Mouse (Mus musculus): ENCODE measurements around the gene Tapbp. TPM values are rescaled to one million over a fixed set of nuclear protein-coding genes. Genes with fewer than 3 reads are reported as not detected.

The Tapbp gene
- 13.9 and 20.8 TPM in 2 replicates for polyA plus RNA-seq (2012; rRNA removed)

DNA sequence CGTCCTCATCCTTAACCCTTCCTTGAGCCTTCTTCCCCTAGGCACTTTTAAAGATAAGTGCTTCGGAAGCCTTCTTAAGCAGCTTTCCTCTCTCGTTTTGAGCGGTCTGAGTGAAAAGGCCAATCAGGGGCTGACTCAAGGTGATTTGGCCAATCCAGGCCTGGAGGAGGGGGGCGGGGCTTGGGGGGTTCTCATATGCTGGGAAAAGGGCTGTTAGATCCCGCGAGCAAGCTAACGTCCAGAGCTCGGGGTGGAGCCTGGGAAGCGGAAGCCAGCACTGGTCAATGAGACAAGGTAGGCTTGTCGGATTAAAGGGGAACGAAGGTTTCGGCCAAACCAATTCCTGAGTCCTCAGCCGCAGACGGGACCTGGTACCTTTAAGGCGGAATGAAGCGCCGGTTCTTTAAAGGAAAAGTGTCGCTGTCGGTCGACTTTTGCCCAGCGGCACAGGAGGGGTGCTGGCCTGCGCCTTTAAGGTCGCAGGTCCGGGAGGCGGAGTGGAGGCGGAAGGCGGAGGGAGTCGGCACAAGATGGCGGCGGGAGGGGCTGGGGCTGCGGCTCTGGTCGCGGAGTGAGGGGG is at the start of gene Tapbp, which contains the start of gene Zbtb22:
Tapbp (plus strand) TSS at position 229 of the 580 bp plus-strand sequence.
Zbtb22 (plus strand) TSS at position 234 of the 580 bp plus-strand sequence.

GRCm38 (mm10) chr17:33873537-33873936 is 42.2 kb upstream of the Tapbp start, which contains the start of gene Gm7029:
Gene Gm7029, plus strand, starts transcription at chr17:33873837.

GRCm38 (mm10) chr17:33890533-33891059 is 25.1 kb upstream of the Tapbp start, which contains the start of gene Kifc1:
Gene Kifc1, minus strand, starts transcription at chr17:33890661.

GRCm38 (mm10) chr17:33904835-33905234 is 10.9 kb upstream of the Tapbp start, which contains the start of gene Platr17:
Gene Platr17, plus strand, starts transcription at chr17:33905135.

GRCm38 (mm10) chr17:33909077-33909868 is 6.4 kb upstream of the Tapbp start, which contains the start of gene Daxx:
Gene Daxx, plus strand, starts transcription at chr17:33909414.

DNA sequence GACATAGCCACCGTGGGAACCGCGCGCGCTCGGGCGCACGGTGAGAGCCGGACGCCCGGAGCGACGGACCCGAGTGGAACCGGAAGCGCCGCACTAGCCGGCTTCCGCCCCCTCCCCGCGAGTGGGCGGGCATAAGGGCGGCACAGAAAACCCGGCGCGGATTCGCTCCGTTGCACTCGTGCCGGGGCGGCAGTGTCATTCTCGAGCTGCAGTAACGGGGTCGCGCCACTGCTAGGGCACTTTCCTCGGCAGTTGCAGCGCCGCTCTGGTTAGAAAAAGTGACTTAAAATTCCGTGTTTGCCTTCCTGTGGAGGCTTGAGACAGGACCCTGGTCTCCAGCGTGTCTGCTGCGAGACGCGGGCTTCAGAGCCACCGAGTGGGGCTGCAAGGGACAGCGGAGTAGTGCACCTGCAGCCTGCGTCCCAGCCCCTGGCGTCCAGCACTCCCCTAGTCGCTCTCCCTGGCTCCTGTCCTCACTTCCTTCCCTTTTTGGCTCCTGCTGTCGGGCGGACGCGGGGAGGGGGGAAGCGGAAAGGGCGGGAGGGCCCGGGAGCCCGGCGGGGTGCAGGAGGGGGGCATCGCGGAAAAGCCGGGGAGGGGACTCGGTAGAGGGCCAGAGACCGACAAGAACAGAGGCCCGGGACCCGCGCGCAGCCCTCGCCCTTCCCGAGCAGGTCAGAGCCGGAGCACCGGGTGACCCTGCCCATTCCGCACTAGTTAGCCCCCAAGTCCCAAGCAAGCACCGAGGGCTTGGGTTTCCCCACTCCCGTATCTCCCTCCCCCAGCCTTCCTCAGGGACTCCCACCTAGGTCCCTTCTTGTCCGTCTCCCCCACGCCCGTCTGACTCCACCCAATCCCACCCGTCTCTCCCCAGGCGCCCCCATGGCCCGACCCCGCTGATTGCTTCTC is 13.9 kb downstream of the Tapbp start, which contains the start of gene Rgl2:
Rgl2 (plus strand) TSS at position 173 of the 909 bp plus-strand sequence.

GRCm38 (mm10) chr17:33940206-33940805 is 24.6 kb downstream of the Tapbp start, which contains the start of the genes Pfdn6 and Wdr46:
Gene Pfdn6, minus strand, starts transcription at chr17:33940343.
Gene Wdr46, plus strand, starts transcription at chr17:33940660.

GRCm38 (mm10) chr17:33951021-33951946 is 35.6 kb downstream of the Tapbp start, which contains the start of gene B3galt4:
Gene B3galt4, minus strand, starts transcription at chr17:33951488.

DNA sequence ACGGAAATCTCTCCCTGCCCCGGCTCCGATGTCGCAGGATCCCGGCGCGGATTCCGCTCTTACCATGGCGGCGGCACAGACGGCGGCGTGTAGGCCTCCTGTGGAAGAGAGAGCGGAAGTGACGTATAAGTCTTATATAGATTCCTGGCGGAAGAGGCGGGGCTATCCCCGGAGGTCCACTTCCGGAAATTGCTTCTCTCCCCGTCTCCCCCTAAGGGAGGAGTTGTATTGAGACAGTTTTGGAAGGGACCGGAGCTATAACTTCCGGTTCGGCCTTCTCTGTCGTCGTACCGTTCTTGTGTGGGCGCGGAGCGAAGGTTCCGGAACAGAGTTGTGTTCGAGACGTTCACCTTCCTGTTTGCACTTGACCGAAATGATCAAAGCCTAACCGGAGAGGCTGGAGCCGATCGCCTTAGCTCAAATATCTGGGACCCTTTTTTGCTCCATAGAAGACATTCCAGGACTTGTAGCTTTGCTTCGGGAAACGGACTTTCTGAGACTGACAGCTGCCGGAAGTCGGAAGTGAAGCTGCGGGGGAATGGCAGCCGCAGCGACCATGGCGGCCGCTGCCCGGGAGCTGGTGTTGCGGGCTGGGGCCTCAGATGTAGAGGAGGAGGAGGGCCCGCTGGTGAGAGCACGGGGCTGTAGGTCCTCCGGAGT is 40.0 kb downstream of the Tapbp start, which contains the start of the genes Vps52 and Rps18:
Vps52 (plus strand) TSS at position 258 of the 660 bp plus-strand sequence.
Rps18 (minus strand) TSS at position 447 of the 660 bp plus-strand sequence.

Other genes starting within 250 kb of the Tapbp start
- 346 and 372 TPM in 2 replicates for gene Hnrnpm, start 229.0 kb upstream of the Tapbp start, polyA plus RNA-seq (2012; rRNA removed)
- 54.7 and 54.9 TPM in 2 replicates for gene March2, start 197.2 kb upstream of the Tapbp start, polyA plus RNA-seq (2012; rRNA removed)
- 492 and 498 TPM in 2 replicates for gene Rab11b, start 155.4 kb upstream of the Tapbp start, polyA plus RNA-seq (2012; rRNA removed)
- 8.6 and 13.8 TPM in 2 replicates for gene Angptl4, start 134.1 kb upstream of the Tapbp start, polyA plus RNA-seq (2012; rRNA removed)
- 60.8 and 64.1 TPM in 2 replicates for gene Kank3, start 105.4 kb upstream of the Tapbp start, polyA plus RNA-seq (2012; rRNA removed)
- gene Rps28, start 91.3 kb upstream of the Tapbp start, polyA plus RNA-seq (2012; rRNA removed), result 1,052 and 1,113 TPM in 2 replicates
- gene Ndufa7, start 91.3 kb upstream of the Tapbp start, polyA plus RNA-seq (2012; rRNA removed), result 340 and 356 TPM in 2 replicates
- gene Cd320, start 72.8 kb upstream of the Tapbp start, polyA plus RNA-seq (2012; rRNA removed), result 41.3 and 46.5 TPM in 2 replicates
- gene Gm7029, start 42.1 kb upstream of the Tapbp start, polyA plus RNA-seq (2012; rRNA removed), result not detected in 2 replicates
- gene Kifc1, start 25.2 kb upstream of the Tapbp start, polyA plus RNA-seq (2012; rRNA removed), result 32.6 and 40.9 TPM in 2 replicates
- gene Platr17, start 10.8 kb upstream of the Tapbp start, polyA plus RNA-seq (2012; rRNA removed), result 0.25 and 0.29 TPM in 2 replicates
- 46.3 and 50.1 TPM in 2 replicates for gene Daxx, start 6.5 kb upstream of the Tapbp start, polyA plus RNA-seq (2012; rRNA removed)
- 34.5 and 40.6 TPM in 2 replicates for gene Zbtb22, start within 50 bp of the Tapbp start, polyA plus RNA-seq (2012; rRNA removed)
- 230 and 252 TPM in 2 replicates for gene Rgl2, start 13.6 kb downstream of the Tapbp start, polyA plus RNA-seq (2012; rRNA removed)
- 113 and 115 TPM in 2 replicates for gene Pfdn6, start 24.4 kb downstream of the Tapbp start, polyA plus RNA-seq (2012; rRNA removed)
- 27.4 and 27.8 TPM in 2 replicates for gene Wdr46, start 24.8 kb downstream of the Tapbp start, polyA plus RNA-seq (2012; rRNA removed)
- 9.3 and 9.5 TPM in 2 replicates for gene B3galt4, start 35.6 kb downstream of the Tapbp start, polyA plus RNA-seq (2012; rRNA removed)
- 63.4 and 64.7 TPM in 2 replicates for gene Vps52, start 39.9 kb downstream of the Tapbp start, polyA plus RNA-seq (2012; rRNA removed)
- gene Rps18, start 40.1 kb downstream of the Tapbp start, polyA plus RNA-seq (2012; rRNA removed), result 1,006 and 1,081 TPM in 2 replicates
- 27.6 and 29.7 TPM in 2 replicates for gene H2-K1, start 84.4 kb downstream of the Tapbp start, polyA plus RNA-seq (2012; rRNA removed)
- 62.7 and 65.1 TPM in 2 replicates for gene Ring1, start 108.8 kb downstream of the Tapbp start, polyA plus RNA-seq (2012; rRNA removed)
- gene H2-Ke6, start 112.2 kb downstream of the Tapbp start, polyA plus RNA-seq (2012; rRNA removed), result 115 and 118 TPM in 2 replicates
- gene Slc39a7, start 115.8 kb downstream of the Tapbp start, polyA plus RNA-seq (2012; rRNA removed), result 113 and 136 TPM in 2 replicates
- 88.3 and 91.0 TPM in 2 replicates for gene Rxrb, start 115.9 kb downstream of the Tapbp start, polyA plus RNA-seq (2012; rRNA removed)
- gene Col11a2, start 123.5 kb downstream of the Tapbp start, polyA plus RNA-seq (2012; rRNA removed), result 13.9 and 70.2 TPM in 2 replicates
- 0.15 and 0.29 TPM in 2 replicates for gene H2-Oa, start 176.4 kb downstream of the Tapbp start, polyA plus RNA-seq (2012; rRNA removed)
- gene H2-DMa, start 203.6 kb downstream of the Tapbp start, polyA plus RNA-seq (2012; rRNA removed), result 10.2 and 10.5 TPM in 2 replicates
- gene Brd2, start 206.7 kb downstream of the Tapbp start, polyA plus RNA-seq (2012; rRNA removed), result 206 and 231 TPM in 2 replicates
- 0.15 and 0.29 TPM in 2 replicates for gene H2-DMb2, start 227.4 kb downstream of the Tapbp start, polyA plus RNA-seq (2012; rRNA removed)
- 1.0 and 1.9 TPM in 2 replicates for gene H2-DMb1, start 237.2 kb downstream of the Tapbp start, polyA plus RNA-seq (2012; rRNA removed)